Mouse (Mus musculus): ENCODE measurements around the gene Fgf6.

Gene Fgf6

GRCm38 (mm10) chr6:127072817-127073216, 57.4 kb downstream of the Fgf6 start, which contains the start of gene Fgf23:
Gene Fgf23 (plus strand): TSS chr6:127072902.
- no peak for ATAC-seq (ENCODE audit: insufficient number of reproducible peaks, low FRiP score, low TSS enrichment)

All from cerebellum, adult (tissue).